Mouse (Mus musculus): ENCODE data around the gene Ino80d. TPM values are rescaled to one million over a fixed set of nuclear protein-coding genes. Genes with fewer than 3 reads are reported as not detected.

Gene Ino80d
- polyA plus RNA-seq, 1 experiment from 2014 or later: 13.4 TPM

DNA sequence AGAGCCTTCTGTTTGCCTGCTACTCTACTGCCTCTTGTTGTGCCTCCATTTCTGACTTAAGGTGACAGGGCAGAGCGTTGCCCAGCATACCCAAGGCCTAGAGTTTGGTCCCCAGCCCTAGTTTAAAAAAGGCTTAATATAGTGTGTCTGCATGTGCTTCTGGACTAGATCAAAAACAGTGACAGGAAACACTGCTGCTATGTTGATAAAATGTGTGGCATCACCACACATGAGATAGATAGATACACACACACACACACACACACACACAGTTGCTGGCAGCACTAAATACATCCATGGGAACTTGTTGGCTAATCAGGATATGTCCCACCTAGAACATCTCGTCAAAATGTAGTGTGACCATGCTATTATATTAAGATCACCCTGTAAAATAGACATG is 5.9 kb upstream of the Ino80d start:
- 97% methylated on average over 2 of the region's 2 CpGs for WGBS
- no peaks in the 10 kb centered on the region for H3K9me3 ChIP-seq (replicated peaks)
- H3K4me1 ChIP-seq: peaks cover 12% of the 10 kb centered on the region
- H3K9ac ChIP-seq: no peak overlapping the region
- no peak overlapping the region for H3K4me3 ChIP-seq
- no peaks in the 10 kb centered on the region for H3K27me3 ChIP-seq
- no peak for ATAC-seq (ENCODE audit: low FRiP score)
- no peak overlapping the region for H3K4me2 ChIP-seq (replicated peaks)
- H3K36me3 ChIP-seq: peaks cover 48% of the 10 kb centered on the region
- no peak overlapping the region for H3K27ac ChIP-seq

DNA sequence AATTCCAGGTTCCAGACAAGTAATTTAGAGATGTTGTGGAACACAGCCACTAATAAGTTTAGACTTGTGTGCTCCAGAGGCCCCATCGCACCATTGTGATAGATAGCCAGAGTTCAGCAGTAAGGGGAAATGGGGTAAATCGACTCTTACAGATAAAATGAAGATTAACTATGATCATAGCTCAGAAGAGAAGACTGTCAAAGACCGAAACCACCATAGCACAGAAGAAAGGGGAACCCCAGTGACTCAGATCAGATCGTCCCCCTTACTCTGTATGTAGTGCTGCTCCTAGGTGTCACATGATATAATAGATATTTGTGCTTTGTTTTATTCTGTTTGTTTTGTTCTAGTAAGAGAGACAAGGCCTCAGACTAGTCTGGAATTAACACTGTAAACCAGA is 5.2 kb upstream of the Ino80d start:
- Histone ChIP-seq H3K36me3 (peaks cover 46% of the 10 kb centered on the region), H3K4me2 (replicated peaks) (no peak overlapping the region), H3K27ac (no peak overlapping the region), H3K4me1 (peaks cover 12% of the 10 kb centered on the region), H3K9me3 (replicated peaks) (no peaks in the 10 kb centered on the region), H3K27me3 (no peaks in the 10 kb centered on the region), H3K4me3 (no peak overlapping the region), H3K9ac (no peak overlapping the region)
- WGBS: 91% methylated on average over 4 of the region's 4 CpGs
- no peak for ATAC-seq (ENCODE audit: low FRiP score)

DNA sequence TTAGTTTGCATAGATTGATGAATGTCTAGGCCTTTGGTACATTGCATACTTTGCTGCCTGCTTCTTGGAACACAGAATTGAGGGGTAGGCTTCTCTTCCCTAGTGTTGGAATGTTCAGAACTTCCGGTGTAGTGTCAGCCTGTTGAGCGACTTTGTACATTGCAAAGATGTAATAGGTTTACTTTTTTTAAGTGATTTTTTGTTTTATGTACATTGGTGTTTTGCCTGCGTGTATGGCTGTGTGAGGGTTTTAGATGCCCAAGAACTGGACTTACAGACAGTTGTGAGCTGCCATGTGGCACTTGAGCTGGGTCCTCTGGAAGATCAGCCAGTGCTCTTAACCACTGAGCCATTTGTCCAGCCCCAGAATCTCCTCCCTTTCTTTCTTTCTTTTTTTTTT is 1.1 kb upstream of the Ino80d start:
- WGBS: 64% methylated on average over 3 of the region's 3 CpGs
- Histone ChIP-seq H3K4me1 (peaks cover 26% of the 10 kb centered on the region), H3K9ac (peak overlapping the region; percentile 100; the same call in 1 of the 2 replicates), H3K36me3 (peaks cover 19% of the 10 kb centered on the region), H3K4me3 (peak overlapping the region; percentile 98), H3K27ac (peak overlapping the region; percentile 98; the same call in 1 of the 2 replicates), H3K27me3 (no peaks in the 10 kb centered on the region), H3K4me2 (replicated peaks) (peak overlapping the region; percentile 92), H3K9me3 (replicated peaks) (no peaks in the 10 kb centered on the region)
- no peak for ATAC-seq (ENCODE audit: low FRiP score)

DNA sequence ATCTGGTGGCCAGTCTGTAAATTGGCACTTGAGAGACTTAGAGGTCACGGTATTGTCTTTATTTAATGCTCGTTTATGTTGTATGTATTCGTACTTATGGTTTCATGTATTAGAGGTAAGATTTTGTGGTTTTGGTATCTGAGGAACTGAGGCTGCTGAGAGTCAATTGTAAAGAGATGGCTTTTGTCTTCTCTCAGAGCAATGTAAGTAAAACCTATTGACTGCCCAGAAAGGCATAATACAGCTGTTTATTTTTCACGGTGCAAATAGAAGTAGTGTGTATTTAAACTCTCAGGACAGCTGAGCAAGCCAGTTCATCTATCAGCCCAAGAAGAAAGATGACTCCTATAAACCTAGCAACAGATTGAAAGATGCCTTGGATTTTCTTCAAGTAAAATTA is 629 bp upstream of the Ino80d start:
- peak overlapping the region; percentile 92 for H3K4me2 ChIP-seq (replicated peaks)
- H3K36me3 ChIP-seq: peaks cover 15% of the 10 kb centered on the region; the same call in 1 of the 2 replicates
- H3K9me3 ChIP-seq (replicated peaks): no peaks in the 10 kb centered on the region
- peak overlapping the region; percentile 98 for H3K27ac ChIP-seq
- 30% methylated on average over 4 of the region's 4 CpGs for WGBS
- H3K9ac ChIP-seq: peak overlapping the region; percentile 100
- H3K4me3 ChIP-seq: peak overlapping the region; percentile 98
- no peaks in the 10 kb centered on the region for H3K27me3 ChIP-seq
- peaks cover 31% of the 10 kb centered on the region for H3K4me1 ChIP-seq
- ATAC-seq (ENCODE audit: low FRiP score): no peak

DNA sequence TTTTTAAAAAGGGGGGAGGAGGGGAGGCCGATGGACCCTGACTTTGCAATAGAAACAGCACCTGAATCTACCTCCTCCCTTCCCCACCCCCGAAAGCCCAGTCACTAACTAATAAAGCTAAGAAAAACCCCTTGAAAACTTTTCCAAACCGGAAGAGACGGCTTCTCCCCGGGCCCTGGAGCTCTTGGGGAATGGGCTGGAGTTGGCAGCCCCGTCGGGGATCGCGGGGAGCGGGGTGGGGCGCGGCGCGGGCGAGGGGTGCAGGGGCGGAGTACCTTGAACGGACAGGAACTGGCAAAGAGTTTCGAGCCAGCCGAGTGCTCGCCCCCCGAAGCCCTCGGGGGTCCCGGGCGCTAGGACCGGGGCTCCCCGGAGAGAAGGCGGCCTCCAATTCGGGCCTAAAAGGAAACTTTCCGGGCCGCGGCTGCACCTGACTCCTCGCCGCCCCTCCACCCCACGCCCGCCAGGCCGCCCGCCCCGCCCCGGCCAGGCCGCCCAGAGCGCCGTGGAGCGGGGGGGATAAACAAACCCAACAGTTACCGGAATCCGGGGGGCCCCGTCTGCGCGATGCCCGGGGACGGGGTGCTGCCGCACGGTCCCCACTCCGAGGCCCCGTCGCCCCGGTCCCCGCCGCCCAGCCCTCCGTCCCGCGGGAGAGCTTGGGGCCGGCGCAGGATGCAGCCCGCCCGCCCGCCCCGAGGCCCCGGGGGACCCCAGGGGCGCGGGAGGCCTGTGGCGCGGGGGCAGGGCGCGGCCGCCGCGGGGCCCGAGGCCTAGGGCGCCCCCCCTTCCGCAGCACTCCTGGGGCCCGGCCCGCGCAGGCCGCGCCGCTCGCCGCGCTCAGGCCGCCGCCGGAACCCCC is 962 bp downstream of the Ino80d start:
- peak; percentile 57 for ATAC-seq (ENCODE audit: low FRiP score)
- H3K4me1 ChIP-seq: peaks cover 36% of the 10 kb centered on the region

DNA sequence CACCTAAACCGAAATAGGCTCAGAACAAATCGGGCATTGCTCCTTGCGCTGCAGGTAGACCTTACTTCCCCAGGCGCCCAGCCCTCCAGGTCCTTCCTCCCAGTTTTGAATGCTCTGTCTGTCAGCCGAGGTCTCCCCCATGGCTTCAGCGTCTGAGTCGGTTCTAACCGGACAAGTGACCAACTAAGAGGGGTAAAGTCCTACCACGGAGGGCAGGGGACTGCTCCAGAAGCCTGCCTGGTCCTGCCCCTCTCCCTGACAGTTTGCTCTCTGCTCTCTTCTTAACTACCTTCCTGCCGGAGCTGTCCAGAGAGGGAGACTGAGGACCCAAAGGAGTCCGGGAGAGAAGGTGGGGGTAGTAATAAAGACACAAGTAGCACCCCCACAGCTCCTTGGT is 1.6 kb downstream of the Ino80d start:
- peak; percentile 18; the same call in 1 of the 2 replicates for ATAC-seq (ENCODE audit: low FRiP score)
- Histone ChIP-seq H3K9ac (peak overlapping the region; percentile 100), H3K4me3 (peak overlapping the region; percentile 98), H3K27ac (peak overlapping the region; percentile 98), H3K36me3 (no peaks in the 10 kb centered on the region), H3K4me2 (replicated peaks) (peak overlapping the region; percentile 92), H3K9me3 (replicated peaks) (no peaks in the 10 kb centered on the region), H3K4me1 (peaks cover 36% of the 10 kb centered on the region), H3K27me3 (no peaks in the 10 kb centered on the region)
- 3% methylated on average over 11 of the region's 11 CpGs for WGBS

More for the DNA sequence above, 962 bp downstream of the Ino80d start:
- Histone ChIP-seq H3K9ac (peak overlapping the region; percentile 100), H3K36me3 (peaks cover 4% of the 10 kb centered on the region; the same call in 1 of the 2 replicates), H3K4me3 (peak overlapping the region; percentile 98), H3K27me3 (no peaks in the 10 kb centered on the region), H3K4me2 (replicated peaks) (peak overlapping the region; percentile 92), H3K9me3 (replicated peaks) (no peaks in the 10 kb centered on the region), H3K27ac (peak overlapping the region; percentile 98)
- under 1% methylated on average over 57 of the region's 92 CpGs for WGBS

DNA sequence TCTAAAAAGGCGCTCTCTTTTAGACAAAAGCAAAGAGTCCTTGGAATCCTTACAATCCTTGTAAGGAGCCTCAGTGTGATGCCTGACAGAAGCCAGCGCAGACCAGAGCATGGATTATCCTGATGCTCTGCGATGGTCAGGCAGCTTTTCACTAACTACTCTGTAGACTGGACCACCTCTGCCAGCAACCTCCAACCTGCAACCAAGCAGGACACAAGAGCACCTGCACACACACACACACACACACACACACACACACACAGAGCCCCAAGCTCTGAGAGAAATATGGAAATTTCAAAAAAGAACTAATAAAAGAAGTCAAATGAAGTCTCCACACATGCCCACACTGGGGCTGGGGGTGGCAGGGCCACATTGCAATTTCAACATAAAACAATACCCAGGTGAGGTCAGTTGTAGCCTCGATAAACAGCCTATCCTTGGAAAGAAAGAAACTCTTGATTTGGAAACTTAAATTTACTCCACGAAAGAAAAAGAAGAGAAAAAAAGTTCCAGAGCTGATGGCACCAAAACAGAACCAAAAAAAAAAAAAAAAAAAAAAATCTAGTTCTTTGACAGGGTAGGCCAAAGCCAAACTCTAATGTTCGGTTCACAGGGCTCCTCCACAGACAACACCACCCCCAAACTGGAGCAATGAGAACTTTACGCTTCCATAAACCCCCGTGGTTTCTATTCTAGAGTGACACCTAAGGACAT is 2.2 kb downstream of the Ino80d start:
- peaks cover 36% of the 10 kb centered on the region for H3K4me1 ChIP-seq
- H3K36me3 ChIP-seq: no peaks in the 10 kb centered on the region
- H3K4me2 ChIP-seq (replicated peaks): peak overlapping the region; percentile 92
- H3K9ac ChIP-seq: peak overlapping the region; percentile 100
- H3K9me3 ChIP-seq (replicated peaks): no peaks in the 10 kb centered on the region
- peak overlapping the region; percentile 98 for H3K4me3 ChIP-seq
- H3K27ac ChIP-seq: no peak overlapping the region; the same call in 1 of the 2 replicates
- no peak for ATAC-seq (ENCODE audit: low FRiP score)
- H3K27me3 ChIP-seq: no peaks in the 10 kb centered on the region
- 49% methylated on average over 8 of the region's 8 CpGs for WGBS

DNA sequence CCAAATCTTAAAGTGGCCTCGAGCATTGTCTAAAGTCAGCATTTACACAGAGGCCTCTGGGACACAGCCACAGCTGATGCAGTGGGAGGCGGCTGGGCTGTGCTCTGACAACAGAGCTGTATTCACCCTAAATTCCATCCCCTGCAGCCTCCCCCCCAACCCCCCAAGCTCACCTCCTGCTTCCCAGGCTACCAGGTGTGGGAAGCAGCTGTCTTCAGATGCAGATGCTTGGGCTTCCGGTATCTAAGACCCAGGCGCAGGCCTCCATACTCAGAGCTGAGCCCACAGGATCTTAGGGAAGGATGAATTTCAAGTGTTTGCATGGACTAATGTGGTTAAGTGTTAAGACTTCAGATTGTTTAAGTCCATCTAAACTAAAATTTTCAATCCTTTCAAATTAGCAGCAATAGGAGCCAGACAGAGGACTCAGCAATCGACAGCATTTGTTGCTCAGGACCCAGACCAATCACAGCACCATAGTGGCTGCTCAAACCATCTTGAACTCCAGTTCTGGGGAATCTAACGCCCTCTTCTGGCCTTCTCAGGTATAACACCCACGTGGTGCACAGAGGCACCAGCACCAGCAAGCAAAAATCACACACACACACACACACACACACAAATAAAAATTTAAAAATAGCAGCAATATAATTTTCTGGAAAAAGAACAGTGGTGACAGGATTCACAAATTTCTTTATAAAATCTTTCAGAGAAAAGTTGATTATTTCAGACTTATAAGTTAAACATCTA is 3.8 kb downstream of the Ino80d start:
- Histone ChIP-seq H3K4me1 (peaks cover 28% of the 10 kb centered on the region), H3K4me2 (replicated peaks) (no peak overlapping the region), H3K27ac (0 out of 2 replicates have a peak overlapping the region, but pooled peaks have one; percentile 37), H3K9me3 (replicated peaks) (no peaks in the 10 kb centered on the region), H3K36me3 (no peaks in the 10 kb centered on the region; the same call in 1 of the 2 replicates), H3K27me3 (no peaks in the 10 kb centered on the region), H3K4me3 (no peak overlapping the region), H3K9ac (no peak overlapping the region)
- ATAC-seq (ENCODE audit: low FRiP score): no peak
- 46% methylated on average over 7 of the region's 7 CpGs for WGBS

DNA sequence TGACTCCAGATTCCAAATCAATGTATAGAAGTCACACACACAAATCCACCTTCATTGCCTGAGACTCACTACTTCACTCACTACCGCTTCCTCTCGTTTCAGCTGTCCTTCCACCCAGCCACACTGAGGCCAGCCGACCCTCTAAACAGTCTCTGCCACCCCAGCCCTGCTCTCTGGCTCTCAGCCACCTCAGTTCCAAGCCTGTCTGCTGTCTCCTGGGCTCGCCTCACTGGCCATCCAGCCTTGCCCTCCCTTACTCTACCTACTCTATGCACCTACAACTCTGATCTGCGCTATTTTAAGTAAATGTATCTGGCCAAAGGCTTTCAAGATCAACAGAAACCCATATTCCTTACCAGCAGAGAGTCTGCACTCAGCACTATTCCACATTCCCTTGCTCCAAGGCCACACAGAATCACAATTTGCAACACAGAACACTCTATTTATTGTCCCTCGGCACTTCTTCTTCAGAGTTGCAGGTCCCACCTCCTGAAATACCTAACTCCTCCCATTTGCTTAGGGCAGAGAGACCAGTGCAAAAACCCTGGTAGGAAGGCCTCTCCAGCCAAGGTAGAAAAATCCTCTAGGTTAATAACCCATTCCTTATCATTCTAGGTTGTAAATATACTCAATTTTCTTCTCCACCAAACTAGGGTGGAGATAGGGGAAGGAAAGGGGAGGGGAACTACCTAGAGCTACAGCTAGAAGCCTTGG is 6.7 kb downstream of the Ino80d start:
- 87% methylated on average over 6 of the region's 6 CpGs for WGBS
- H3K9me3 ChIP-seq (replicated peaks): no peaks in the 10 kb centered on the region

DNA sequence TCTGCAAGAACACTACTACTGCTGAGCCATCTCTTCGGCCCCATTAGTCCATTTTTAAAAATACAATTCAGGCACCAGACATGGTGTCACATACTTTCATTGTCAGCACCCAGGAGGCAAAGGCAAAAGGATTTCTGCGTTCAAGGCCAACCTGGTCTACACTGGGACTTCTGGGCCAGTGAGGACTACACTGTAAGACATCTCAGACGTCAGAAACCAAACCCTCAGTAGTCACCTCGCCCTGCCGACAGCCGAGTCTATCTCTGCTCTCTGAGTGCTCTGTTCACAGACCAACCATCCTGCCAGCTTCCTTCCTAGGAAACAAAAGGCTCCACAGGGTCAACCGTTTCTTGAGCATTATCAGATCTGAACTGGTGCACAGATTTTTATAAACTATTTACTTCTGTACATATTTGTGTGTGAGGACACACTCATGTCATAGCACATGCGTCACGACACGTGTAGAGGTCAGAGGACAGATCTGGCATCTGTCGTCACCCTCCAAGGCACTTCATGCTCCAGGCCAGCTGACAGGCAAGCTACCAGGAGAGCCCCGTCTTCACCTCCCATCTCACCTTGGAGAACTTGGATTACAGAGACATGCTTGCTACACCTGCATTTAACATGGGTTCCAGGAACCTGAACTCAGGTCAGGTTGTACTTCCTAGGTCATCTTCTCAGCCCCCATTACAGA is 11.6 kb downstream of the Ino80d start:
- Histone ChIP-seq H3K4me1 (no peaks in the 10 kb centered on the region), H3K9ac (no peak overlapping the region), H3K9me3 (replicated peaks) (no peaks in the 10 kb centered on the region), H3K27me3 (no peaks in the 10 kb centered on the region), H3K4me3 (no peak overlapping the region), H3K4me2 (replicated peaks) (no peak overlapping the region), H3K27ac (no peak overlapping the region), H3K36me3 (peaks cover 54% of the 10 kb centered on the region)
- WGBS: 90% methylated on average over 12 of the region's 12 CpGs
- ATAC-seq (ENCODE audit: low FRiP score): no peak

More for the DNA sequence above, 6.7 kb downstream of the Ino80d start:
- peaks cover 22% of the 10 kb centered on the region for H3K4me1 ChIP-seq
- H3K9ac ChIP-seq: no peak overlapping the region
- H3K36me3 ChIP-seq: peaks cover 15% of the 10 kb centered on the region
- H3K27ac ChIP-seq: no peak overlapping the region
- no peak overlapping the region for H3K4me3 ChIP-seq
- H3K27me3 ChIP-seq: no peaks in the 10 kb centered on the region
- no peak overlapping the region for H3K4me2 ChIP-seq (replicated peaks)
- ATAC-seq (ENCODE audit: low FRiP score): no peak

DNA sequence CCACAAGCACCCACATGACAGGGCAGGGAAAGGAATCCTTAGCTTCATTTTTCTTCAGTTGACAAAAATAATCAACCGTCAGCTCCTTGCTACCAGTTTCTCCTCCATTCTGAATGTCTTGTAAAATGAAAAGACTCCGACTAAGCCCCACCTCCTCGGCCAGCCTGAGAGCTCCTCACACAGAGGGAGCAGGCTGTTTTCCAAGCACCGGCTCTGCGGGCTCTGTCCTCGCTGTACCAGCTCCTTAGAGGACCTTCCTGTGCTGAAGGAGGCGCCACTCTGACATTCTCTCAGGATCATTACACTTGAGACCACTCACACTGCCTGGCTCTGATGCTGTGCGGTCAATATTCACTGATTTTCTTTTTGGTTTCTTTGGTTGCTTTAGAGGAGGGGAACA is 14.3 kb downstream of the Ino80d start:
- Histone ChIP-seq H3K27me3 (no peaks in the 10 kb centered on the region), H3K27ac (no peak overlapping the region), H3K36me3 (peaks cover 60% of the 10 kb centered on the region), H3K4me2 (replicated peaks) (no peak overlapping the region), H3K9ac (no peak overlapping the region), H3K4me3 (no peak overlapping the region), H3K4me1 (no peaks in the 10 kb centered on the region), H3K9me3 (replicated peaks) (no peaks in the 10 kb centered on the region)
- WGBS: 94% methylated on average over 8 of the region's 8 CpGs
- ATAC-seq (ENCODE audit: low FRiP score): no peak

Measured in hindbrain, embryonic 12.5 days (tissue).